Mouse (Mus musculus): ENCODE results near the gene Mylpf. TPM values are rescaled to one million over a fixed set of nuclear protein-coding genes. Genes with fewer than 3 reads are reported as not detected.

Mylpf gene
- polyA plus RNA-seq, 1 experiment from 2014 or later: 17.8 TPM

DNA sequence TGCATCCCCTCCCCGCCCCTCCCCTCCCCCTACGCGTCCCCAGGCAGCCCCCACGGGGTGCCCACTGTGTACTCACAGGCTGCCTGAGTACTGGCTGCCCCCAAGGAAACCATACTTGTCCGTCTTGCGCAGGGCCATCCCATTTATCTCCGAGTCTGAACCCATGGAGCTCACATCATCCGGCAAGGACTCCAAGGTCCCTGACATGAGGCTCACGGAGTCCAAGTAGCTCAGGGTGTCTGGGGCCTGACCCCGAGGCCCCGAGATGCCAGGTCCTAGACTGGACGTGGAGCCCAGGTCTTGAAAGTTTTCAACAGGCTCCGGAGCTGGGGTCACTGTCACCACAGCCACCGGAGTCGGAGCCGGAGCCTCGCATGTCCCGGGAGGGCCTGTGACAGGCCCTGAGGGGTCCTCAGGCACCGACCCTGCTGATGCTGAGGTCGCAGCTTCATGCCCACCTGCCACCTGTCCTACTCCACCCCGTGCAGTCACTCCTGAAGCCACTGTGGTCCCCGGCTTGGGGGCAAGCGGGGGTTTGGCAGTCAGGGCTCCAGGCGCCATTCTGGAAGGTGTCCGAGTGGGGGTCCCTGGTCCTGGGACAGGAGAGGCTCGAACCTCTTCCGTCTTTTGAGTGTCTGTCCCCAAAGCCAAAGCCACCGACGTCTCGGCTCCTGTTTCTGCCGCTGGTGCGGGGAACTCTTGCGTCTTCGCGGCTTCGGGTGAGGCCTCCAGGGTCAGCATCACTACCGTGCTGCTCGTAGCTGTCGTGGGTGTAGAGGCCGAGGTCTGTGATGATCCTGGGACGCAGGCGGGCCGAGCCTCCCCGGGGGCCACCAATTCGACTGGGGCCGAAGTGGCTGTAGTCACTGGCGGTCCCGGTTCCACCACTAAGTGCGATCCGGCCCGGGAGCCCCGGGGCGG, 1.1 kb upstream of the Mylpf start:
- H3K4me3 ChIP-seq: peak overlapping the region; percentile 98
- peak overlapping the region; percentile 92 for H3K27ac ChIP-seq (ENCODE audit: poor library complexity, severe bottlenecking)
- H3K27me3 ChIP-seq (replicated peaks): no peaks in the 10 kb centered on the region
- H3K4me2 ChIP-seq: peak overlapping the region; percentile 99
- ATAC-seq (ENCODE audit: insufficient number of reproducible peaks, low FRiP score): 0 out of 2 replicates have a peak, but pooled peaks have one; percentile 3
- peaks cover 38% of the 10 kb centered on the region for H3K4me1 ChIP-seq (replicated peaks)
- peak overlapping the region; percentile 99 for H3K9ac ChIP-seq
- under 1% methylated on average over 51 of the region's 53 CpGs for WGBS
- H3K36me3 ChIP-seq: peaks cover 23% of the 10 kb centered on the region
- no peaks in the 10 kb centered on the region for H3K9me3 ChIP-seq (replicated peaks)

DNA sequence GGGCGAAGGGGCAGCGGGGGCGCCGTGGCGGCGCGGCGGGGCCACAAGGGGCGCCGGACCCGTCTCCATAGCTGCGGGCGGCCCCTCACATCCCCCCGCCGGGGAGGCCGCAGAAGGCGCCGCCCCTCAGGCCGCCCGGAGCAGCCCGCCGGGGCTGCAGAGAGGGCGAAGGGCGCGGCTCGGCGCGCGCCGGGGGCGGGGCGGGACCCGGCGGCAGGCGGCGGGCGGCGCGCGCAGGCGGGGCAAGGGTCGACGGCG, 466 bp upstream of the Mylpf start, which contains the start of gene Tbc1d10b:
Gene Tbc1d10b, minus strand, starts transcription at position 174 of the 258 bp plus-strand sequence.
- Histone ChIP-seq H3K9ac (peak within 1 kb of the TSS; percentile 99), H3K36me3 (peaks cover 17% of the 10 kb centered on the region), H3K4me3 (peak within 1 kb of the TSS; percentile 98), H3K9me3 (replicated peaks) (no peaks in the 10 kb centered on the region), H3K4me2 (peak within 1 kb of the TSS; percentile 99), H3K4me1 (replicated peaks) (peaks cover 38% of the 10 kb centered on the region), H3K27me3 (replicated peaks) (no peaks in the 10 kb centered on the region), H3K27ac (ENCODE audit: poor library complexity, severe bottlenecking) (peak within 1 kb of the TSS; percentile 92)
- peak; percentile 68 for ATAC-seq (ENCODE audit: insufficient number of reproducible peaks, low FRiP score)
- WGBS: under 1% methylated on average over 28 of the region's 44 CpGs

DNA sequence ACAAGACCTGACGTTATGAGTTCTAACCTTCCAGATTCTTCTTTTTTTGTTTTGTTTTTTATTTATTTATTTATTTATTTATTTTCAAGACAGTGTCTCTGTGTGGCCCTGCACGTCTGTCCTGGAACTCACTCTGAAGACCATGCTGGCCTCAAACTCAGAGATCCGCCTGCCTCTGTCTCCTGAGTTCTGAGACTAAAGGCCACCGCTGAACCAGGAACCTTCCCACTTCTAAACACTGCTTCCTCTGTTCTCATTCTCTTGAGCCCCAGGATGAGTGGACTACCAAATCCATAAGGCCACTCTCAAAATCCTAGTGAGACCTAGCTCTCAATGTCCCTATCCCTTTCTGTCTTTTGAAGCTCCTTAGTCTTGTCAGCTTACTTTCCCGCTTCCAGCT, 1.2 kb downstream of the Mylpf start:
- H3K27me3 ChIP-seq (replicated peaks): no peaks in the 10 kb centered on the region
- no peak overlapping the region for H3K9ac ChIP-seq
- H3K9me3 ChIP-seq (replicated peaks): no peaks in the 10 kb centered on the region
- H3K27ac ChIP-seq (ENCODE audit: poor library complexity, severe bottlenecking): no peak overlapping the region
- peak overlapping the region; percentile 99; the same call in 1 of the 2 replicates for H3K4me2 ChIP-seq
- no peak for ATAC-seq (ENCODE audit: insufficient number of reproducible peaks, low FRiP score)
- WGBS: 77% methylated on average over 5 of the region's 5 CpGs
- H3K4me3 ChIP-seq: no peak overlapping the region
- peaks cover 6% of the 10 kb centered on the region for H3K36me3 ChIP-seq
- peaks cover 42% of the 10 kb centered on the region for H3K4me1 ChIP-seq (replicated peaks)

DNA sequence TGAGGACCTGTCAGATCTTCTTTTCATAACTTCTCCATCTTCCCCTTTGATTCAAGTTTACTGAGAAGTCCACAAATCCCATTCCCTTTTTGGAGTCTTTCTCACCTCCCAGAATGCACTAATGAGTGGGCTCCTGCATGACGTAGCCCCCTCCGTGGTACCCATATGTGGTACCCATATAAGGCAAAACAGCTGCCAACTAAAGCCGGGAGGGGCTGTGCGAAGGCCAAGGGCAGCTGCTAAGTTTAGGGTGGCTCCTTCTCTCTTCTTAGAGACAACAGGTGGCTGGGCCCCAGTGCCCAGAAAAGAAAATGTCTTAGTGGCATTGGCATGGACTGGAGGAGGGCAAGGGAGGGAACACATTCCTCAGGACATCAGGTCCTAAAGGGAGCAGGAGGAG, 1.6 kb downstream of the Mylpf start:
- Histone ChIP-seq H3K4me3 (no peak overlapping the region), H3K9ac (no peak overlapping the region), H3K36me3 (peaks cover 2% of the 10 kb centered on the region), H3K4me1 (replicated peaks) (peaks cover 43% of the 10 kb centered on the region), H3K4me2 (no peak overlapping the region), H3K27ac (ENCODE audit: poor library complexity, severe bottlenecking) (no peak overlapping the region), H3K9me3 (replicated peaks) (no peaks in the 10 kb centered on the region), H3K27me3 (replicated peaks) (no peaks in the 10 kb centered on the region)
- 84% methylated on average over 4 of the region's 4 CpGs for WGBS
- ATAC-seq (ENCODE audit: insufficient number of reproducible peaks, low FRiP score): no peak

DNA sequence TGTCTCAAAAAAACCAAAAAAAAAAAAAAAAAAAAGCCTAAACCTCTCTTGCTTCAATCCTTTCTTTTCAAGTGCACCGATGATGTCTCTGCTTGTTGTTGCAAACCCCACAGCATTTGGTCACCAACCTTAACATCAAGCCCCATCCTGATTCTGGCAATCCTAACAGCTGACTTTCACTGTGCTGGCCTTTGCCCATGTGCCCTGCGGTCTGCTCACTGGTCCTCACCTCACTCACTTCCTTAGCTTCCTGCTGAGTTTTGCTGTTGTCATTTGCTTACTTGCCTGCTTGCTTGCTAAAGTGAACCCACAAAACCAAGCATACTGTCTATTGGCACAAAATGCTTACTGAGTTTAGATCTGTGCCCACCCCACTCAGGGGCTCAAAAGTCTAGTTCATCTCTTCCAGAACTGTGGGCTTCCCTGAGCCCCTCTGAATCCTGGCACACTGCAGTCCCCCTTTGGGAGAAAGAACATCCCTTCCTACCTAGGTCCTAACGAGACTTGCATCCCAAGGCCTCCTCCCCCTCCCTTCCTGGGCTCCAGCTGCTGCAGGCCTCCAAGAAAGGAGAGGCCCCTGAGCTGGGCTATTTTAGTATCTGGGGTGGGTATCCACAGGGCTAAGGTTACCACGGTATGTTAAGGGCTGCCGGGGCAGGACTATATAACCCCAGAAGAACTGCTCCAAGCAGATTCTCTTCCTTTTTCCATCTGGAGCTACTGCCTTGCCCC, 2.5 kb downstream of the Mylpf start:
- Histone ChIP-seq H3K4me1 (replicated peaks) (peaks cover 40% of the 10 kb centered on the region), H3K4me2 (no peak overlapping the region; the same call in 1 of the 2 replicates), H3K27me3 (replicated peaks) (no peaks in the 10 kb centered on the region), H3K9ac (0 out of 2 replicates have a peak overlapping the region, but pooled peaks have one; percentile 8), H3K4me3 (no peak overlapping the region), H3K27ac (ENCODE audit: poor library complexity, severe bottlenecking) (peak overlapping the region; percentile 4; the same call in 1 of the 2 replicates), H3K9me3 (replicated peaks) (no peaks in the 10 kb centered on the region), H3K36me3 (no peaks in the 10 kb centered on the region)
- WGBS: 57% methylated on average over 5 of the region's 5 CpGs
- no peak for ATAC-seq (ENCODE audit: insufficient number of reproducible peaks, low FRiP score)

DNA sequence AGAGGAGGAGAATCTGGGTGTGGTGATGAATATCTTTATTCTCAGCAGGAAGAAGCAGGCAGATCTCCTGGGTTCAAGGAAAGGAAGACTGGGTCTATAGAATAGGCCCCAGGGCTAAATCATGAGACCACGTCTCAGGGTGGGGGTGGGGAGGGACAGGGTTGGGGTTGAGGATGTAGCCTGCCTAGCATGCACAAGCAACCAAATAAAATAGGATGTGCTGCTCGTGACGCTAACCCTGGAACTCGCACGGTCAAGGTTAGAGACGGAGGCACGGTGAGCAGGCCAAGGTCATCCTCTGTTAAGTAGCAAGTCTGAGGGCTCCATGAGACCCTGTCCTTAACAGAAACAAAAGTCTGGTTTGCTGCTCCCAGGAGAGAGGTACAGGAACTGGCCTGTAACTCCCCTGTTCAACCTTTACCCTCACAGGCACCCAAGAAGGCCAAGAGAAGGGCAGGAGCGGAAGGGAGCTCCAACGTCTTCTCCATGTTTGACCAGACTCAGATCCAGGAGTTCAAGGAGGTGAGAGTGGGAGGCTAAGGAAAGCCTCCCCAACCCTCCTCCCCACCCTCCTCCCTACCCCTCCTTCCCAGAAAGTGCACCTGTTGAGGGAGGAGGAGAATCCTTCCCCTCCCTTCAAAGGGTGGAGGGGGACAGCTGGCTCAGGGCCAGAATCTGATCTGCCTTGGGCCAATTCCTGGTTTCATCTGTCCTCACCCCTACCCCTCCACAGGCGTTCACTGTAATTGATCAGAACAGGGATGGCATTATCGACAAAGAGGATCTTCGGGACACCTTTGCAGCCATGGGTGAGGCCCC, 4.0 kb downstream of the Mylpf start:
- H3K9me3 ChIP-seq (replicated peaks): no peaks in the 10 kb centered on the region
- no peak for ATAC-seq (ENCODE audit: insufficient number of reproducible peaks, low FRiP score)
- H3K4me2 ChIP-seq: no peak overlapping the region
- peaks cover 44% of the 10 kb centered on the region for H3K4me1 ChIP-seq (replicated peaks)
- no peaks in the 10 kb centered on the region for H3K36me3 ChIP-seq
- no peak overlapping the region for H3K27ac ChIP-seq (ENCODE audit: poor library complexity, severe bottlenecking)
- 87% methylated on average over 12 of the region's 12 CpGs for WGBS
- H3K27me3 ChIP-seq (replicated peaks): no peaks in the 10 kb centered on the region
- no peak overlapping the region for H3K9ac ChIP-seq
- H3K4me3 ChIP-seq: no peak overlapping the region

DNA sequence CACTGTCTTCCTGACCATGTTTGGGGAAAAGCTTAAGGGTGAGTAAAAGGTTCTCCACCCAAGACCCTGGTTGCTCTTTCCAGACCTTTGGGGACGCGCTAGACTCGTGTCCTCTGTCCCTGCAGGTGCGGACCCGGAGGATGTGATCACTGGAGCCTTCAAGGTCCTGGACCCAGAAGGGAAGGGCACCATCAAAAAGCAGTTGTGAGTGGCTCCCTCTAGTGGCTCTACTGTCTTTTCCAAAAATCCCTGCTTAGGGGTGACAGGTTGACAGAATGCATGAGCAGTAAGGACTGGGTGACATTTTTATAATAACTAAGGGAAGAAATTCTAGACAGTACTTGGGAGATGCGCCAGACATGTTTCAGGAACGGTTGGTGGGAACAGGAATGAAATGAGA, 4.8 kb downstream of the Mylpf start:
- H3K4me1 ChIP-seq (replicated peaks): peaks cover 52% of the 10 kb centered on the region
- no peaks in the 10 kb centered on the region for H3K36me3 ChIP-seq
- no peak overlapping the region for H3K4me2 ChIP-seq
- no peak overlapping the region for H3K9ac ChIP-seq
- ATAC-seq (ENCODE audit: insufficient number of reproducible peaks, low FRiP score): no peak
- 40% methylated on average over 7 of the region's 7 CpGs for WGBS
- H3K4me3 ChIP-seq: no peak overlapping the region
- H3K27me3 ChIP-seq (replicated peaks): no peaks in the 10 kb centered on the region
- H3K9me3 ChIP-seq (replicated peaks): no peaks in the 10 kb centered on the region
- no peak overlapping the region for H3K27ac ChIP-seq (ENCODE audit: poor library complexity, severe bottlenecking)

DNA sequence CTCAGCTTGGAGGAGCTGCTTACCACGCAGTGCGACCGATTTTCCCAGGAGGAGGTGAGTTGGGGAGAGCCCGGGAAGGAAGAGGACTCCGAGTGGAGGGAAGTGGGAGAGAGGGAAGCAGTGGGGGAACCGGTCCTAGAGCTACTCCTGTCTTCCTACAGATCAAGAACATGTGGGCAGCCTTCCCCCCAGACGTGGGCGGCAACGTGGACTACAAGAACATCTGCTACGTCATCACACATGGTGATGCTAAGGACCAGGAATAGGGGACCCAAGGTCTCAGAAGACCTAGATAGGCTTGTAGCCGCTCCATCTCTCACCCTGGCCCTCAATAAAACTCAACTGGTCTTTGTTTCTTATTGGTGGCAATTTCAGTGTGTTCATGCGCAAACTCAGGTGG, 5.2 kb downstream of the Mylpf start:
- Histone ChIP-seq H3K4me3 (no peak overlapping the region), H3K36me3 (no peaks in the 10 kb centered on the region), H3K9me3 (replicated peaks) (no peaks in the 10 kb centered on the region), H3K4me1 (replicated peaks) (peaks cover 54% of the 10 kb centered on the region), H3K4me2 (peak overlapping the region; percentile 71), H3K9ac (no peak overlapping the region), H3K27ac (ENCODE audit: poor library complexity, severe bottlenecking) (no peak overlapping the region), H3K27me3 (replicated peaks) (no peaks in the 10 kb centered on the region)
- 55% methylated on average over 12 of the region's 12 CpGs for whole genome bisulfite sequencing
- no peak for ATAC-seq (ENCODE audit: insufficient number of reproducible peaks, low FRiP score)

DNA sequence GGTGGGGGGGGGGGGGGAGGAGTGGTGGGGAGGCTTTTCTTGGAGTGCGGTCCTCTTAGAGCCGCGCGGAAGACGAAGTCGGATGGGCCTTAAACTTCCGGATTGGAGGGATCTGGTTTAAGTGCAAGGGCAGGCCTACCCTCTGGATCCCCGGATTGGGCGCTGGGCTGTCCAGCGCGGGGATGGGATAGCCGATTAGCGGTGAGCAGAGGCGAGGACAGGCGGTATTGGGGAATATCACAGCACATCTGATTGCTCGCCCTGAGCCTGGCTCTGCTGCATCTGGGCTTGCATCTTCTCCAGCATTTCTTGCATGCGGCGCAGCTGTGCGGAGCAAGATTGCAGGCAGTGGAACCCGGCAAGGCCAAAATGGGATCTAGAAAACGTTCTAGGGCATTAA, 5.8 kb downstream of the Mylpf start:
- H3K27ac ChIP-seq (ENCODE audit: poor library complexity, severe bottlenecking): no peak overlapping the region
- no peaks in the 10 kb centered on the region for H3K27me3 ChIP-seq (replicated peaks)
- peaks cover 51% of the 10 kb centered on the region for H3K4me1 ChIP-seq (replicated peaks)
- no peaks in the 10 kb centered on the region for H3K36me3 ChIP-seq
- H3K4me3 ChIP-seq: peak overlapping the region; percentile 44
- WGBS: 22% methylated on average over 21 of the region's 21 CpGs
- H3K4me2 ChIP-seq: peak overlapping the region; percentile 71
- no peak for ATAC-seq (ENCODE audit: insufficient number of reproducible peaks, low FRiP score)
- no peaks in the 10 kb centered on the region for H3K9me3 ChIP-seq (replicated peaks)
- peak overlapping the region; percentile 67 for H3K9ac ChIP-seq

DNA sequence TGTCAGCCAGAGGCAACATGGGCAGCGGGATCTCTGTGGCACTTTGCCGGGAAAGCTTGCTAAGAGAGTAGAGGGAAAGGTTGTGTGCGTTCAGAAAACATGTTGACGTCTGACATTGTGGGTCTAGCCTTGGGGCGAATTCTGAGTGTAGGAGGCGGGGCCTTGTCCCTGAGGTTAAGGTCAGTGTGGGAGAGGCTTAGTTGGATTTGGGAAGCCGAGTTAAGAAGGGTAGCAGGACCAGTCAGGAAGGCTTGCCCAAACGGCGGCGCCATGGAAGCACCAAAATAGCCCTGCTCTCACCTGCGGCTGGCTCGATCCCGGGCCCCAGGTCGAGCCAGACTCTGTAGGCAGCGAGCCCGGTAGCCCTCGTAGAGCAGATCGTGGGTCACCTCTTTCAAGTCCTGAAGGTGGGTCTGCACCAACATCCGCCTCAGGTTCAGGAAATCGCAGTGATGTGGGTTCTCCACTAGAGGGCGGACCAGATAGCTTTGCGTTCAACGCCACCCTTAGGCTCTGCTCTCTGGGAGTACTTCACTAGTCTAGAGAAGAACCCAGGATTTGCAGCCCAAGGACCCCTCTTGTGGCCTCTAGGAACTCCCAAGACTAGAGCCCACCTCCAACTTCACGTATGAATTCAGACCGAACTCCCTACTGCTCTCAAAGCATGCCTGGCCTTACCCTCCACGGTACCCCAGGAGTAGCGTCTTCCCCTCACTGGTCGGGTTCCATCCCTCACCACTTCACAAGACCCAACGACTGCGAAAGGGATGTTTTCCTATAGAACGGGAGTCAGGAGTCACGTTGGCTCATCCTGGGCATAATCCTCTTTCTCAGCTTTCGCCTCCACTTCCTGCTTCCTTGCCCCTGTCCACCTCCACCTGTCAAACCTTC, 6.5 kb downstream of the Mylpf start:
- H3K27ac ChIP-seq (ENCODE audit: poor library complexity, severe bottlenecking): no peak overlapping the region
- ATAC-seq (ENCODE audit: insufficient number of reproducible peaks, low FRiP score): peak; percentile 23; the same call in 1 of the 2 replicates
- H3K36me3 ChIP-seq: no peaks in the 10 kb centered on the region
- H3K4me3 ChIP-seq: peak overlapping the region; percentile 44
- WGBS: 20% methylated on average over 33 of the region's 33 CpGs
- H3K27me3 ChIP-seq (replicated peaks): no peaks in the 10 kb centered on the region
- peaks cover 50% of the 10 kb centered on the region for H3K4me1 ChIP-seq (replicated peaks)
- H3K9ac ChIP-seq: peak overlapping the region; percentile 67
- no peaks in the 10 kb centered on the region for H3K9me3 ChIP-seq (replicated peaks)
- peak overlapping the region; percentile 71 for H3K4me2 ChIP-seq

Measured in heart, embryonic 12.5 days (tissue).